16 mouse cellular contexts compared by ENCODE assay signal in the genomic region with DNA sequence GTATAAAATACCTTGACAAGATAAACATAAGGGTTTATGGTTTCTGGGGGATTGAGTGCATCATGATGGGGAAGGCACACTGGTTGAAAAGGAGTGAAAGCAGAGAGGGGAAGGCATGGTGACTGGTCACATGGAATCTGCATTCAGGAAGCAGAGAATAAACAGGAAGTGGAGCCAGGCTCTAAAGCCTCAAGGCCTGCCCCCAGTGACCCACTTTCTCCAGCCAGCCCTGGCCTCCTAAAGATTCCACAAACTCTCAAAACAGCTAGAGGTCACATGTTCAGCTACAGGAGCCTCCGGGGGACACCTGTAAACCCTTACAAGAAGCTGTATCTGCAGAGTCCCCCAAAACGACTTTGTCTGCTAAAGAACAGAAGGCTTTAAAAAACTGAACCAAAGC. TPM values are rescaled to one million over a fixed set of nuclear protein-coding genes. Genes with fewer than 3 reads are reported as not detected.
DNase-seq lines count a peak whose midpoint lies in the region; ATAC-seq and TF ChIP-seq lines count a peak whose summit lies in the region.
"Had no signal": no experiment of that assay in that cellular context is flagged by ENCODE, and none has a peak within 500 bp of the region (broad histone marks: within the 10 kb centered on the region; RNA-seq: fewer than 3 reads in every experiment).

No protein-coding gene starts in this region.

- TF ChIP-seq CTCF in kidney, adult 2 months (conservative IDR thresholded peaks at IDR 0.05; ENCODE audit: insufficient read depth, insufficient read length, low read depth, low read length): no peak

- H3K4me2 ChIP-seq in kidney, embryonic 15.5 days: no peak overlapping the region
- H3K4me2 ChIP-seq: forebrain, embryonic 12.5 days; hindbrain, embryonic 13.5 days; intestine, embryonic 15.5 days; limb, embryonic 12.5 days; liver, embryonic 13.5 days; stomach, embryonic 15.5 days had no signal

- peaks cover 4% of the 10 kb centered on the region; the same call in 1 of the 2 replicates for H3K4me1 ChIP-seq in kidney, adult 2 months (ENCODE audit: control insufficient read depth, insufficient read depth, low read length)
- peaks cover 35% of the 10 kb centered on the region for H3K4me1 ChIP-seq in kidney, embryonic 15.5 days
- H3K4me1 ChIP-seq: intestine, embryonic 15.5 days; liver, embryonic 13.5 days; stomach, embryonic 15.5 days had no signal

- H3K4me3 ChIP-seq in kidney, adult 2 months (ENCODE audit: insufficient read depth, low read depth, low read length): no peak overlapping the region
- no peak overlapping the region for H3K4me3 ChIP-seq in kidney, embryonic 15.5 days (replicated peaks)
- H3K4me3 ChIP-seq: forebrain, embryonic 12.5 days; hindbrain, embryonic 13.5 days; intestine, embryonic 15.5 days; limb, embryonic 12.5 days; liver, embryonic 13.5 days; stomach, embryonic 15.5 days had no signal

- H3K9me3 ChIP-seq in kidney, embryonic 15.5 days (replicated peaks): no peaks in the 10 kb centered on the region
- H3K9me3 ChIP-seq: forebrain, embryonic 12.5 days; hindbrain, embryonic 13.5 days; intestine, embryonic 15.5 days; limb, embryonic 12.5 days; liver, embryonic 13.5 days; stomach, embryonic 15.5 days had no signal

- H3K9ac ChIP-seq in kidney, embryonic 15.5 days: no peak overlapping the region
- H3K9ac ChIP-seq: forebrain, embryonic 12.5 days; hindbrain, embryonic 13.5 days; intestine, embryonic 15.5 days; limb, embryonic 12.5 days; liver, embryonic 13.5 days; stomach, embryonic 15.5 days had no signal

- no peak for ATAC-seq in kidney, embryonic 15.5 days (replicated peaks; ENCODE audit: low FRiP score)
- ATAC-seq: intestine, embryonic 15.5 days had no signal

- 30% methylated on average over 2 of the region's 2 CpGs for WGBS in kidney, adult 2 months
- WGBS in kidney, embryonic 15.5 days: 38% methylated on average over 2 of the region's 2 CpGs

- H3K27ac ChIP-seq in kidney, adult 2 months (ENCODE audit: insufficient read depth, low read depth, low read length): peak overlapping the region; percentile 37
- H3K27ac ChIP-seq in kidney, embryonic 15.5 days: peak overlapping the region; percentile 42; the same call in 1 of the 2 replicates
- H3K27ac ChIP-seq: forebrain, embryonic 12.5 days; hindbrain, embryonic 13.5 days; intestine, embryonic 15.5 days; limb, embryonic 12.5 days; liver, embryonic 13.5 days; stomach, embryonic 15.5 days had no signal

- no peak for TF ChIP-seq POLR2A in kidney, adult 2 months (IDR thresholded peaks at IDR 0.05; ENCODE audit: low read depth, low read length)

- DNase-seq in kidney, adult 2 months: peak; percentile 54
- no peak for DNase-seq in kidney, adult 18-20 months
- DNase-seq in brain, adult 2 months (ENCODE audit: low read depth, low spot score): peak; percentile 6
- peak; percentile 12 for DNase-seq in lung, postnatal 14 days
- no peak for DNase-seq in thymus, adult 18-20 months
- no peak for DNase-seq in yolk sac, embryonic 10.5 days (ENCODE audit: low spot score)
- DNase-seq: cerebellum, postnatal 14 days; liver, embryonic 13.5 days; midbrain, embryonic 14.5 days; thymus, postnatal 14 days had no signal

- H3K36me3 ChIP-seq in kidney, adult 2 months (ENCODE audit: control insufficient read depth, insufficient read depth, low read length): no peaks in the 10 kb centered on the region
- no peaks in the 10 kb centered on the region for H3K36me3 ChIP-seq in kidney, embryonic 15.5 days
- H3K36me3 ChIP-seq: forebrain, embryonic 12.5 days; hindbrain, embryonic 13.5 days; intestine, embryonic 15.5 days; limb, embryonic 12.5 days; liver, embryonic 13.5 days; stomach, embryonic 15.5 days had no signal

- H3K27me3 ChIP-seq in kidney, adult 2 months (replicated peaks; ENCODE audit: control insufficient read depth, insufficient read depth, low read length): no peaks in the 10 kb centered on the region
- H3K27me3 ChIP-seq in kidney, embryonic 15.5 days: no peaks in the 10 kb centered on the region
- H3K27me3 ChIP-seq: intestine, embryonic 15.5 days; limb, embryonic 12.5 days; liver, embryonic 13.5 days; stomach, embryonic 15.5 days had no signal

RNA-seq across cellular contexts. Expression of a gene that starts 22.2 kb away (rescaled TPM):
- 78.3 and 82.5 TPM in 2 replicates for polyA plus RNA-seq in kidney, adult 2 months (2012; rRNA removed)
- 103 and 107 TPM in 2 replicates for polyA plus RNA-seq in kidney, embryonic 15.5 days (2015; fragmentation: Nextera tagmentation; extraction: Ambion mirVana)

Comparison
In these comparisons a context has a peak if more than half of its experiments do, and no peak if none do; other contexts are left out.
1. DNase-seq: peak in kidney, adult 2 months (single experiment), brain, adult 2 months (single experiment) and lung, postnatal 14 days (single experiment); none in kidney, adult 18-20 months (single experiment), thymus, adult 18-20 months (0 of 2) and yolk sac, embryonic 10.5 days (single experiment).